Mouse (Mus musculus) liver, embryonic 15.5 days (tissue): ENCODE data around the gene Mccc2. TPM values are rescaled to one million over a fixed set of nuclear protein-coding genes. Genes with fewer than 3 reads are reported as not detected.
"Not testable (repeated sequence)": the region's sequence is repeated elsewhere in the genome, so short reads cannot be mapped to it uniquely, and the experiment has no call there.

Experiments used
- ATAC-seq: fragments of 200-750 bp; cut with Nextera tagmentation; 2 replicates; pipeline ENCODE4 v1.8.0; 2017; ENCODE audit warnings: moderate number of reproducible peaks, mild to moderate bottlenecking, moderate library complexity; ENCODE audit not compliant: insufficient read depth
- H3K27ac ChIP-seq: fragments of 300-500 bp; sonication (generic); replicated peaks from 2 replicates; pipeline ENCODE4 v1.5.1; 2015; ENCODE audit warnings: mild to moderate bottlenecking, inconsistent platforms
- H3K27me3 ChIP-seq: fragments of 300-500 bp; sonication (generic); 2 replicates; pipeline ENCODE4 v1.6.1; 2015; ENCODE audit warnings: mild to moderate bottlenecking, inconsistent platforms
- H3K36me3 ChIP-seq: fragments of 300-500 bp; sonication (generic); replicated peaks from 2 replicates; pipeline ENCODE4 v1.6.1; 2015; ENCODE audit warnings: moderate library complexity, mild to moderate bottlenecking, inconsistent platforms
- H3K4me1 ChIP-seq: fragments of 300-500 bp; sonication (generic); replicated peaks from 2 replicates; pipeline ENCODE4 v1.6.1; 2015; ENCODE audit warnings: inconsistent platforms
- H3K4me2 ChIP-seq: fragments of 300-500 bp; sonication (generic); 2 replicates; pipeline ENCODE4 v1.6.1; 2015; ENCODE audit warnings: moderate library complexity, mild to moderate bottlenecking, inconsistent platforms
- H3K4me3 ChIP-seq: fragments of 300-500 bp; sonication (generic); replicated peaks from 2 replicates; pipeline ENCODE4 v1.5.1; 2015; ENCODE audit warnings: mild to moderate bottlenecking, inconsistent platforms
- H3K9ac ChIP-seq: fragments of 300-500 bp; sonication (generic); 2 replicates; pipeline ENCODE4 v1.6.1; 2015; ENCODE audit warnings: moderate library complexity, mild to moderate bottlenecking, inconsistent platforms
- H3K9me3 ChIP-seq: fragments of 300-500 bp; sonication (generic); replicated peaks from 2 replicates; pipeline ENCODE4 v1.6.1; 2016; ENCODE audit warnings: inconsistent platforms
- WGBS: fragments of 180-500 bp; shearing (Covaris S2); methylation state at CpG from one replicate; pipeline ENCODE4 v1.1.7; 2015; ENCODE audit warnings: mixed read lengths; ENCODE audit not compliant: insufficient replicate concordance; 5-methylcytosine and 5-hydroxymethylcytosine counted together
- polyA plus RNA-seq: library from polyadenylated mRNA; unstranded; fragments of >200 nt; fragmentation: Nextera tagmentation; extraction: Ambion mirVana; gene quantifications from 2 replicates; pipeline ENCODE4 v1.2.1, GENCODE M21; 2015

Gene Mccc2
- polyA plus RNA-seq, result 19.4 and 22.5 TPM in 2 replicates

DNA sequence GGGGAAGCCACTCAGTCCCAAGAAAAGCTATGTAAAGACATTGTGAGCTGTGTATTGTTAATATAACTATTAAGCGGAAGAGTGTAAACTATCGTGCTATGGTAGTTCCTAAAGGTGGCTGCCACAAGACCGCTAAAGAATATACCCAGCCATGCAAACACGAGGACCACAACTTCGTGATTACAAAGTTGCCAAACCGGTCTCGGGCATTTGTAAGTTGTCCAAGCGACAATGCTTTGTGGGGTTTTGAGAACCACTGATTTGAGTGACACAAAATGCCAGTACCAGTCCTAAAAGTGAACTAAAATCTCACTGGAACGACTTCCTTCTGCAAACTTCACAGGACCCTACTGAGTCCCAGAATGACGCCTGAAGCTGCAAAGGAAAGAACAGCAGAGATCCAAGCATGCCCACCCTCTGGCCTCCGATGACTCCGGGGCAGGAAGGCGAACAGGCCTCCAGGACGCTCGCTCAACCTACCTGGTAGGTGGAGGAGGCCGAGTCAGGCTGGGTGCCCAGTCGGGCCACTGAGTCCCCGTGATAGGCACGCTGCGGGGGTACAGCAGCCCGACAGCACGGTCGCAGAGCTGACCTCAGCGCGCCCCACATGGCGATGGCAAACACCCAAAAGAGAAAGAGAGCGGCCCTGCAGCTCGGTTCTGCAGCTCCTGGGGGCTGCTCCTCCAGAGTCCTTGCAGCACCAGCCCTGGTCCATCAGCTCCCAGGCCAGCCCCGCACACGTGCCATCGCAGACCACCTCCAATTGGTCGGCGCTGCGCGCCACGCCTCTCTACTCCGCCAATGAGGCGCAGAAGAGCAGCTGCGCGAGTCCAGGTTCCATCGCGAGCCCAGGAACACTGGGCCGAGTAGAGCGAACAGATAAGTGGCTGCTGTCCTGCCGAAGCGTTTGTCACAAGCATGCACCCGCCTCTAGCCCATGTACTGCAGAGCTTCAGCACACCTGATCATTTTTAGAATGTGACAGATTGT lies at the start of gene Mccc2:
Gene Mccc2 (minus strand): TSS at position 734 of the 990 bp plus-strand sequence.
- Histone ChIP-seq H3K4me2 (peak within 1 kb of the TSS; percentile 93), H3K4me1 (peaks cover 33% of the 10 kb centered on the region), H3K36me3 (peaks cover 5% of the 10 kb centered on the region), H3K9ac (peak within 1 kb of the TSS; percentile 58), H3K27ac (peak within 1 kb of the TSS; percentile 59), H3K27me3 (no peaks in the 10 kb centered on the region), H3K9me3 (no peaks in the 10 kb centered on the region), H3K4me3 (peak within 1 kb of the TSS; percentile 69)
- 3% methylated on average over 46 of the region's 47 CpGs for WGBS
- peak; percentile 100 for ATAC-seq

DNA sequence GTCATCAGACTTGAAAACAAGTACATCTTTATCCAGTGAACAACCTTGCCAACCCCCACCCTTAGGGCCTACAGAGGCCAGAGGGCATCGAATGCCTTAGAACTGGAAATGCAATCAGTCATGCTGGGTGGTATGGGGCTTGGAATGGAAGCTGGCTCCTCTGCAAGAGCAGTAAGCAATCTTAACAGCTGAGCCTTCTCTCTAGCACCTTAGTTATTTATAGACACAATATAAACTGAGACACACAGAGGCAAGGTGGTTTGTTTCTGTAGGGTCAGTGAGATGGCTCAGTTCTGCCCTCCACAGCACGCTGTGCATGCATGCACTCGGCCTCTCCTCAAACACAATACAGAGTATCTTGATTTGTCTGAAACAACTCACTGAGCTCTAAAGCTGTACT lies 48.5 kb upstream of the Mccc2 start:
- Histone ChIP-seq H3K36me3 (peaks cover 74% of the 10 kb centered on the region), H3K4me1 (no peaks in the 10 kb centered on the region), H3K27me3 (no peaks in the 10 kb centered on the region), H3K9me3 (no peaks in the 10 kb centered on the region), H3K27ac (no peak overlapping the region), H3K4me3 (no peak overlapping the region), H3K4me2 (no peak overlapping the region), H3K9ac (no peak overlapping the region)
- WGBS, result 79% methylated on average over 3 of the region's 3 CpGs
- no peak for ATAC-seq

DNA sequence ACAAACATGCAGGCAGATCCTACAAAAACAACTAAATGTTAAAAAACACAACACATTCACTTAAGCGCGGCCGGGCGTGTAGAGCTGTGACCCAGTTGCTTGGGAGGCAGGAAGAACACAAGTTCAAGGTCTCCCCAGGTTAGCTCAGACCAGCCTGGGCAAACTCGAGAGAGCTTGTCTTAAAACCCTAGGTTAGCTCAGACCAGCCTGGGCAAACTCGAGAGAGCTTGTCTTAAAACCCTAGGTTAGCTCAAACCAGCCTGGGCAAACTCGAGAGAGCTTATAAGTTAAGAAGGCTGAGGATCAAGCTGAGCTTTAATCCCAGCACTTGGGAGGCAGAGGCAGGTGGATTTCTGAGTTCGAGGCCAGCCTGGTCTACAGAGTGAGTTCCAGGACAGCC lies 42.3 kb upstream of the Mccc2 start:
- H3K9me3 ChIP-seq, ATAC-seq, H3K4me2 ChIP-seq, H3K27ac ChIP-seq, H3K9ac ChIP-seq, H3K27me3 ChIP-seq, H3K4me1 ChIP-seq, H3K4me3 ChIP-seq: not testable (repeated sequence)
- H3K36me3 ChIP-seq, result peaks cover 86% of the 10 kb centered on the region
- WGBS, result 82% methylated on average over 8 of the region's 8 CpGs

- Histone ChIP-seq H3K4me2 (no peak overlapping the region), H3K9ac (no peak overlapping the region), H3K4me3 (no peak overlapping the region), H3K4me1 (no peaks in the 10 kb centered on the region), H3K27ac (no peak overlapping the region), H3K36me3 (peaks cover 74% of the 10 kb centered on the region), H3K9me3 (no peaks in the 10 kb centered on the region), H3K27me3 (no peaks in the 10 kb centered on the region)
- 77% methylated on average over 6 of the region's 6 CpGs for WGBS
- ATAC-seq, result no peak
Measured at GRCm38 (mm10) chr13:100026013-100026412, 10.6 kb upstream of the Mccc2 start.

DNA sequence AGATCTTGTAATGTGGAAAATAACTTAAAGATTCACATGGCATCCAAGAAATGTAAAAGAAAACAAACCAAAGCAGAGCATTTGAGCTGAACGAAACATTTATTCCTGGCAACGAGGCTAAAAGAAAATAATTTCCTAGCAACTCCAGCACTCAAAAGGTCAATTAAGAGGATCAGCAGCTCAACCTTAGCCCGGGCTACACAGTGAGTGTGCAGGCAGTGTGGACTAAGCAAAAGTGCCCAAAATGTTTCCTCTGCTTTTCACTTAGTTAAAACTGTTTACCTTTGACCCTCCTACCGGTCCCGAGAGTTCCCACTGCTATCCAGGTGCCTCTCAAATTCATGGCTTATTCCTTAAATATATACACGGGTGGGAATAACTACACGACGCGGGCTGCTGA lies 1.5 kb upstream of the Mccc2 start:
- 82% methylated on average over 9 of the region's 9 CpGs for WGBS
- H3K4me3 ChIP-seq, result no peak overlapping the region
- no peak overlapping the region for H3K27ac ChIP-seq
- ATAC-seq, result no peak
- no peaks in the 10 kb centered on the region for H3K9me3 ChIP-seq
- no peak overlapping the region for H3K9ac ChIP-seq
- H3K27me3 ChIP-seq, result no peaks in the 10 kb centered on the region
- peaks cover 16% of the 10 kb centered on the region for H3K36me3 ChIP-seq
- peaks cover 33% of the 10 kb centered on the region for H3K4me1 ChIP-seq
- H3K4me2 ChIP-seq, result no peak overlapping the region

DNA sequence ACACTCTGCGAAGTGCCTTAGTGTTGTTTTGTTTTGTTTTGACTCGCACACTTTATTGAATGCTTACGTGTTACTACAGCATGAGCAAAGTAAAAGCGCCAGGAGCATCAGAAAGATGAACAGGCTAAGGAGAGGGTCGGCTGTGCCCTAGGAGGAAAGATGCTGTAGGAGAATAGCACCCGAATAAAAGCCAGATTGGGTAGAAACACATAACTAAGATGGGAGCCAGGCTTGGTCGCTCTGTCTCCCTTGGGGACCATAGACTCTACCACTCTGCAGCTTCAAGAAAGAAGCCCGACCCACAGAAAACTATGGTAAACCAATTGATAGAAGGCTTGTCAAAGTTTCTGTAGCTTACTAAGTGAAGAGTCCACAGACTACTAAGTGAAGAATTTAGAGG lies 498 bp upstream of the Mccc2 start:
- H3K4me1 ChIP-seq, result peaks cover 33% of the 10 kb centered on the region
- peak overlapping the region; percentile 51 for H3K27ac ChIP-seq
- WGBS, result 7% methylated on average over 8 of the region's 8 CpGs
- H3K4me2 ChIP-seq, result peak overlapping the region; percentile 93
- no peaks in the 10 kb centered on the region for H3K27me3 ChIP-seq
- peak overlapping the region; percentile 69 for H3K4me3 ChIP-seq
- ATAC-seq, result peak; percentile 4; the same call in 1 of the 2 replicates
- H3K36me3 ChIP-seq, result peaks cover 10% of the 10 kb centered on the region
- H3K9me3 ChIP-seq, result no peaks in the 10 kb centered on the region
- peak overlapping the region; percentile 46 for H3K9ac ChIP-seq

DNA sequence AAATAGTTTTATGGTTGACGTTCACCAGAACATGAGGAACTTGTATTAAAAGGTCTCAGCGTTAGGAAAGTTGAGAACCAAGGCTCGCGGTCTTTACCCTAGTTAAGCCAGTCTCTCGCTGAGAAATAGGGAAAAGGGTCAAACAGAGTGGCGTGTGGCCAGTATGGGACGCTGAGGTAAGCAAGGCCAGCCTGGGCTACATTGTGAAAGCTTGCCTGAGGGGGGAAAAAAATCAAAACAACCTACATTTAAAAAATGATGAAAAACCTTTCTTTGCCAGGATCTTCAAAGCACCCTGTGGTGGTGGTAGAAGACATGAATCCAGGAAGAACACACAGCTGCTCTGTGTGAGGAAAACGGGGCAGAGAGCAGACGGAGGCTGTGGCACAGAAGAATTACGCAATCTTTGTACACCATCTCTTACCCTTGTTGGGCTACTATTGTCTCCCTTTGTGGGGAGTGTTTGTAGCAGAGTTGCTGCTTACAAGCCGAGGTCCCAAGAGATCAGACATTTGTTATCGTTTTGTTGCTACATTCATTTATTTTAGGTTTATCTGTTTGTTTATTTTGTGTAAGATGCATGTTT lies 9.4 kb downstream of the Mccc2 start:
- Histone ChIP-seq H3K36me3 (no peaks in the 10 kb centered on the region), H3K27me3 (no peaks in the 10 kb centered on the region), H3K4me1 (peaks cover 3% of the 10 kb centered on the region; the same call in 1 of the 2 replicates), H3K4me2 (no peak overlapping the region), H3K9ac (no peak overlapping the region), H3K27ac (no peak overlapping the region), H3K9me3 (no peaks in the 10 kb centered on the region), H3K4me3 (no peak overlapping the region)
- 63% methylated on average over 12 of the region's 12 CpGs for WGBS
- ATAC-seq, result no peak

DNA sequence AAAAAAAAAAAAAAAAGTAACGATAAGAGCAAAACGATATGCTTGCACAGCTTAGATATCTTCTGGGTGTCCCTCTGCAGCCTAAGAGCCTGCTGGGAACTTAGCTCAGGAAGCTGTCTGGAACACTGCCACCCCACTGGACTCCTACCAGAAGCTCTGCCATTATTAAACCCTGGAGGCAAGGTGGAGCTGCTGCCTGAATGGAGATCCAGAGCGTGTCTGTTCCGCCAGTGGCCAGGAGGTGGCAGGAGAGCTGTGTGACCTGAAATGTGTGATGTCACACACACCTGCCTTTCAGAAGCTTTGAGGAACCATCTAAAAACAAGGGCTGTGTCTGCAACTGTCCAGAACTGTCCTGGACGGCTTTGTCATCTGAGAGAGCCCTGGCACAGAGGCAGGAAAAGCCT lies 13.6 kb downstream of the Mccc2 start:
- peaks cover 3% of the 10 kb centered on the region; the same call in 1 of the 2 replicates for H3K4me1 ChIP-seq
- no peaks in the 10 kb centered on the region for H3K36me3 ChIP-seq
- no peaks in the 10 kb centered on the region for H3K9me3 ChIP-seq
- no peaks in the 10 kb centered on the region for H3K27me3 ChIP-seq
- no peak overlapping the region for H3K9ac ChIP-seq
- 33% methylated on average over 5 of the region's 5 CpGs for WGBS
- no peak overlapping the region for H3K4me2 ChIP-seq
- H3K27ac ChIP-seq, result no peak overlapping the region
- peak; percentile 22; the same call in 1 of the 2 replicates for ATAC-seq
- H3K4me3 ChIP-seq, result no peak overlapping the region

DNA sequence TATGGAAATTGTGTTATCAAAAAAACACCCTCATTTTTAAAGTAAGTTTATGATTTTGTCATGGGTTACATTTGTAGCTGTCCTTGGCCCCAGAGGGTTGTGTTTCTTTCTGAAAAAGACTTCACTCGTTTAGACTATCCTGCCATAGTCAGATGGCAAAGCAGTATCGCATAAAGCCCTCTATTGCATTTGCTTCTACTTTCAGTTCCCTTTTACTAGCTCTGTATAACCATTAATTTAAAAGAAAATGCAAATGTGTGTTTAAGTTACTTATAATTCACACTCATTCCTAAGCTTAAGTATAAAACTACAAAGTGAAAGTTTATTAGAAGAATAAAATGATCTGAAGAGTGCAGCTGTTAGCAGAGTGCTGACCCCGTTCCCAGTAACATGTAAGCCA lies 16.4 kb downstream of the Mccc2 start:
- ATAC-seq, result no peak
- Histone ChIP-seq H3K9ac (no peak overlapping the region), H3K36me3 (no peaks in the 10 kb centered on the region), H3K4me1 (peaks cover 3% of the 10 kb centered on the region; the same call in 1 of the 2 replicates), H3K4me2 (no peak overlapping the region), H3K4me3 (no peak overlapping the region), H3K27me3 (no peaks in the 10 kb centered on the region), H3K9me3 (no peaks in the 10 kb centered on the region), H3K27ac (no peak overlapping the region)
- 72% methylated on average over 3 of the region's 3 CpGs for whole genome bisulfite sequencing

- Histone ChIP-seq H3K4me1 (peaks cover 3% of the 10 kb centered on the region; the same call in 1 of the 2 replicates), H3K36me3 (no peaks in the 10 kb centered on the region), H3K27ac (no peak overlapping the region), H3K4me3 (no peak overlapping the region), H3K4me2 (no peak overlapping the region), H3K9me3 (no peaks in the 10 kb centered on the region), H3K9ac (no peak overlapping the region), H3K27me3 (no peaks in the 10 kb centered on the region)
- no peak for ATAC-seq
- WGBS, result 65% methylated on average over 3 of the region's 3 CpGs
Measured at GRCm38 (mm10) chr13:99998099-99998498, 17.3 kb downstream of the Mccc2 start.

- Histone ChIP-seq H3K9ac (no peak overlapping the region), H3K27ac (no peak overlapping the region), H3K4me2 (no peak overlapping the region), H3K27me3 (no peaks in the 10 kb centered on the region), H3K4me3 (no peak overlapping the region), H3K36me3 (no peaks in the 10 kb centered on the region), H3K9me3 (no peaks in the 10 kb centered on the region), H3K4me1 (no peaks in the 10 kb centered on the region)
- WGBS, result 71% methylated on average over 4 of the region's 4 CpGs
- no peak for ATAC-seq
Measured at GRCm38 (mm10) chr13:99989592-99989991, 25.8 kb downstream of the Mccc2 start.
